Mouse (Mus musculus) skeletal muscle tissue, adult 2 months (tissue): Measurements from ENCODE around the gene Cenpk.
A peak's percentile ranks its signal among the peaks of the same experiment; 100 is the strongest.
"Not testable (repeated sequence)": the region's sequence is repeated elsewhere in the genome, so short reads cannot be mapped to it uniquely, and the experiment has no call there.

Experiments
- DNase-seq: peaks from one replicate; pipeline ENCODE4 v3.0.0-alpha.2; 2012; ENCODE audit warnings: low read depth, low spot score

Cenpk gene

DNA sequence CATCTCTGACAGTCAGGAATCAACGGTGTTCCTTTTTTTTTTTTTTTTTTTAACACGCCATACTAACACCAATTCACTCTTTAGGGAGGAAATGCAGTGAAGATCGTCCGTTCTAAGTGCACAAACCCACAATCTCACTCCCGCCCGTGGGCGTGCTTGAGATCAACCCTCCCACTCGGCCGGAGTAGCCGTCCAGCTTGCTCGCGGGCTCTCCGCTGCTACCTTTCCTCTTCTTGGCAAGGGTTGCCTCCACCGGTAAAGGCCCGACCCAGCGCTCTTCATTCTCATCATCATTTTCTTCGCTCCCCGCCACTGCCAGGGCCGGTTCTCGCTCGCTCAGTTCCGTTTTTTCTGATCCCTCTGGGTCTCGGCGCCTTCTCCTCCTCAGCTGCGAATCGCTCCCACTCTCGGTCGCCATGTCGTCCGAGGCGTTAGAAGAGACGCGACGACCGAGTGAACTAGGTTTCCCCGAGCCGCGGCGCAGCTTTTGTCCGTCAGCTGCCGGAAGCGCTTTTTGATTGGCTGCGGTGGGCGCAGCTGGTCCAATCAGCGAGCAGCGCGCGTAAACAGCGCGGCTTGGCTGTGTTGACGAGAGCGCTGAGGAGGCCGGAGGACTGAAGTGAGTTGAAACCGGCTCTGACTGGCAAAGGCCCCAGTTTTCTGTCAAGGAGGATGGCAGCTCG is at the start of gene Cenpk, which contains the start of gene Ppwd1:
TSS of gene Cenpk (plus strand) at position 228 of the 683 bp plus-strand sequence.
TSS of gene Ppwd1 (minus strand) at position 460 of the 683 bp plus-strand sequence.
- DNase-seq: peak; percentile 92

- peak; percentile 99 for DNase-seq
Observed at GRCm38 (mm10) chr13:104178650-104179121, 49.7 kb upstream of the Cenpk start, which contains the start of gene Trim23. Gene Trim23, plus strand, starts transcription at chr13:104178797.

GRCm38 (mm10) chr13:104179176-104179888 is 49.1 kb upstream of the Cenpk start:
- DNase-seq: no peak

DNA sequence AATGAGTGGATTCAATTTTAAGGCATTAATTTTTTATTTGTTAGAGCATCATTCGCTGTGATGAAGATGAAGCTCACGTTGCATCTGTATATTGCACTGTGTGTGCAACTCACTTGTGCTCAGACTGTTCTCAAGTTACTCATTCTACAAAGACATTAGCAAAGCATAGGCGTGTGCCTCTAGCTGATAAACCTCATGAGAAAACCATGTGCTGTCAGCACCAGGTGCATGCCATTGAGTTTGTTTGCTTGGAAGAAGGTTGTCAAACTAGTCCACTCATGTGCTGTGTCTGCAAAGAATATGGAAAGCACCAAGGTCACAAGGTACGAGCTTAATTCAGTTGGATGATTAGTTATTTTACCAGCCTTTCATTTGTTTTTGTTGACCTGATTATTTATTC is 41.1 kb upstream of the Cenpk start:
- no peak for DNase-seq

DNA sequence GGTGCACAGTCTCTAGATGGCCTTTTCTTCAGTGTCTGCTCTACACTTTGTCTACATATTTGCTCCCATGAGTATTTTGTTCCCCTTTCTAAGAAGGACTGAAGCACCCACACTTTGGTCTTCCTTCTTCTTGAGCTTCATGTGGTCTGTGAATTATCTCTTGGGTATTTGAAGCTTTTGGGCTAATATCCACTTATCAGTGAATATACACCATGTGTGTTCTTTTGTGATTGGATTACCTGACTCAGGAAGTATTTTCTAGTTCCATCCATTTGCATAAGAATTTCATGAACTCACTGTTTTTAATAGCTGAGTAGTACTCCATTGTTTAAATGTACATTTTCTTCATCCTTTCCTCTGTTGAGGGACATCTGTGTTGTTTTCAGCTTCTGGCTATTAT is 32.5 kb upstream of the Cenpk start:
- not testable (repeated sequence) for DNase-seq

DNA sequence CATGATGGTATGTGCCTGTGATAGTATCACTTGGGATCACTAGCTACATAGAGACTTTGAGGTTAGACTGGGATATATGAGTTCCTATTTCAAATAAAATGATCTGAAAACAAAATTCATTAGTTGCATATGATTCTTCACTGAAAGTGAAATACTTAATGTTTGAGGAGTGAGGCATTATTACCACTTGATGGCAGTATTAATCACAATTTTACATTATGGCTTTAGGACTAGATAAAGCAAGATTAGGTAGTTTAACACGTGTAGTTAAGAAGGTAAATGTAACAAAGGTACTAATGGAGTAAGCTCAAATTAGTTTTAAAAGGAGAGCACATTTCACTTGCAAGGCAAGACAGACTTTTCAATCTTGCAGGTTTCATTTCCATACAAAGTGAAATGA is 24.1 kb upstream of the Cenpk start:
- no peak for DNase-seq

GRCm38 (mm10) chr13:104227478-104227877 is 933 bp upstream of the Cenpk start:
- no peak for DNase-seq

GRCm38 (mm10) chr13:104229181-104229580 is 770 bp downstream of the Cenpk start:
- DNase-seq: no peak

DNA sequence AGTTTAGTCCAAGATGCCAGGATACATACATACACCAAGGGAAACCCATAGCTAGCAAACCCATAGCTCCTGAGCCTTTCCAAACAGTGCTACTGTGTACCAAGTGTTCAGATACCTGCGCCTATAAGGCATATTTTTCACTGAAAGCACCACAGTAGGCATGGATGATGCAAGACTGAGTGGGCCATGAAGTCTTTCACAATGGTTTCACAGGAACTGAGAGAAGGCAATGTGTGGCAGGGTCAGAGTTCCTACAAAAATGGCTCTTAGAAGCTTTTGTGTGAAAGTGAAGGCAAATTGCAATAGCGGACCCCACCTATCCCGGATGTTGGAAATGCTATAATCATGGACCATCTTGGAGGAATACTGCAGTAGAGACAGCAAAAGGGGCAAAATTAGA is 30.6 kb downstream of the Cenpk start:
- no peak for DNase-seq

GRCm38 (mm10) chr13:104285031-104285431 is 56.6 kb downstream of the Cenpk start:
- DNase-seq: no peak

- peak; percentile 22 for DNase-seq
Observed at GRCm38 (mm10) chr13:104285737-104286311, 57.4 kb downstream of the Cenpk start.

DNA sequence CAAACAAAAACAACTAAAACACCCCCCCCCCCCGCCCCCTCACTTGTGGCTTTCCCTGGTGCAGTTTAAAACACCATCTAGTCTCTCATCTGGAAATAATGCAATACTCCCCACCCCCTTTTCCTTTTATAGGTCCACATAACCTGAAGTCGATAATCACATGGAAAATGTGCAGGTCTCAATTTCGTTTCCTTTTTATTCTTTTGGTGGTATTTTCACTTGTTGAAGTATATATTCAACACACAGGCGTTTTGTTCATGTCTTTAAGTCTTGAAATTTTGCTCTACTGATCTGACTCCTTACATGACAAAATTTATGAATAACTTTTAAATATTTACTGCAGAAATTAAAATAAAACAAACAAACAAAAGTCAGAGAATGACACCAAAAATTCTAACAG is 57.9 kb downstream of the Cenpk start:
- DNase-seq: no peak

GRCm38 (mm10) chr13:104286897-104287309 is 58.5 kb downstream of the Cenpk start:
- peak; percentile 95 for DNase-seq

DNA sequence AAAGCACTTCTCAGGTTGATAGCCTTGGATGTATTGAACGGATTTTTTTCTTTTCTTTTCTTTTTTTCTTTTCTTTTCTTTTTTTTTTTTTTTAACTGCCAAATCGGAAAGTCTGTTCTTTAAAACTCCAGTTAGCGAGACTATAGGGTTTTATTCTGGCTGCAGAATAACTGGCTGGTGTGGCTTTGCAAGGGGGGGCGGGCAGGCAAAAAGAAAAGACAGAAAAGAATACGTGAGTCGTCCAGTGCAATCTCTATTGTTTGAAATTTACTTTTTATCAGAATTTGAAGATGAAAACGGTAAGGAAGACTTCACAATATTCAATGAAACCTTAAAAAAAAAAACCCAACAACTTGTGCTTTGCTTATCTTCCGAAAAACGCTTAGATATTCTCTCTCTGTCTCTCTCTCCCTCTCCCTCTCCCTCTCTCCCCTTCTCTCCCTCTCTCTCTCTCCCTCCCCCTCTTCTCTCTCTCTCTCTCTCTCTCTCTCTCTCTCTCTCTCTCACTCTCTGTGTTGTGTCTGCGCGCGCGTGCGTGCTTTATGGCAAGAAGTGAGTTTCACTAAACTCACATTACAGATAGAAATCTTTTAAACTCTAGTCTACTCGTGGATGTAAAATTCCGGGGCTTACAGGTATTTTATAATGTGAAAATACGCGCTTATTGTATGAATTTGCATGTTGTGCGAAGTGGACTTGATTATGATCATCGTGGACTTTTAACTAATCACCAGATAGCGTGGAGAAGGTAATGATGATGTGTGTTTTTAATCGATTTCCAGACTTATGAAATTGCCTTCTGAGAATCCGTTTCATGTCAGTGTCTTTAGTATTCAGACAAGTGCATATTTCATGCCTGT is 59.2 kb downstream of the Cenpk start, which contains the start of gene Adamts6:
TSS of gene Adamts6 (plus strand) at position 470 of the 860 bp plus-strand sequence.
- DNase-seq: no peak

DNA sequence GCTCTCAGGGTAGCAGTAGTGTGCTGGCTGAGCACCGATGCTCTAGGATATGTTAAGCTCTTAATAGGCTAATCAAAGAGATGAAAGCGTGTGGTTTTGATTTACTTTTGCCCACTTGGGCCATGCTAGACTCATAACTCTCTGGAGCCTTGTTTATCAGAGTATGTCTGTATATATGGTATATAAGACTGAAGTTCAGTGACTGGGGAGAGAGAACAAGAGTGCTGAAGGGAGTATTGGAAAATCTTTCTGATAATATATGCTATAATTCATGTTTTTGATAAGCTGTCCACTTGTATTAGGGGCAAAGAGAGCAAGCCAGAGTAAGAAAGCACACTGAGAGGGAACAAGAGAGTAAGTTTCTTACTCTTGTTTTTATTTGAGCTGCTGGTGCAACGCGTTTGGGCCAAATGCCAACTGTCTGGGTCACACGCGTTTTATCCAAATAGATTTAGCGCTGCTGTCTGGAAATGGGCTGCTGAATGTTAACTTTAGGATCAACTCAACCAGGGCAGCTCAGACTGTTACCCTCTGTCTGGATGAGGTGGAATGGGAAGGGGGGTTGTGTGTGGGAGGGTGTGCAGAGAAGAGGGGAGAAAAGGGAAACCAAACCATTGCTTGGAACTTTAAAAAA is 59.9 kb downstream of the Cenpk start:
- peak; percentile 59 for DNase-seq

DNA sequence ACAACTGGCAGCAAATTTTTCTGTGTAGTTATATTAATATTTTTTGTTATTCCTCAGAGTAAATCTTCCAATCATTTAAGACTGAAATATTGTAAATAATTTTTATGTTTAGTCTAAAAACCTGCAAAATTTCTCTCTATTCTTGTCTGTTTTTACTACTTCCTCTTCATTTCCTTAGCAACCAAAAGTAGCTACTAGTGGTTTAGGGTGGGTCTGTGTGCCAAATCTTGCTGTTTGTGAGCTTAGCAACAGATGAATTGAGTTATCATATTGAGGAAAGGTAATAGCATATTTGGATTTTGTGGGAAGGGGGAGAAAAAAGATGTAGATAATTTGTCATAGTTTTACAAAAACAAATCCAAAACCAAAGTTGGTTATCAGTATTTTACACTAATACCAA is 60.8 kb downstream of the Cenpk start:
- DNase-seq: no peak

DNA sequence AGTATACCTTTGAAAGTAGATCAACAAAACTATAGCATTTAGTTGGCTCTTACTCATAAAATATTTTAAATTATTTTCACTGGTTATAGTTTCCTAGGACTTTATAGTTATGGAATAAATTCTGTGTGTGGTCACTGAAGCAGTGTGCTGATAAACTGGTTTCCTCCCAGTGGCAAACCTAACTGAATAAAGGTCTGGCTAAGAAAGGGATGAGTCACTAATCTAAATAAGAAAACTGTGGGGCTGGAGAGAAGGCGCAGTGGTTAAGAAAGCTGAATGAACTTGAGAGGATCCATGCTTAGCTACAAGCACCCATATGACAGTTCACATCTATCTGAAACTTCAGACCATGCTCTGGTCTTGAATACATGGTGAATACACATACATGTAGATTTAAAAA is 67.1 kb downstream of the Cenpk start:
- DNase-seq: no peak
